Mouse (Mus musculus): ENCODE measurements at regions not wholly inside any gene's neighbourhood (a gene's known extent, or its start where the extent isn't known, plus 50 kb on each side); places are given as distances from the start of the nearest gene placed in this dataset.

- Histone ChIP-seq H3K4me3 (ENCODE audit: low read depth, low read length) (no peak overlapping the region), H3K27ac (replicated peaks; ENCODE audit: low read depth, low read length) (no peak overlapping the region), H3K4me1 (ENCODE audit: control insufficient read depth, insufficient read depth, low read length) (no peaks in the 10 kb centered on the region; the same call in none of the 2 replicates), H3K4me2 (ENCODE audit: low read depth, low read length) (no peak overlapping the region), H3K36me3 (replicated peaks; ENCODE audit: control insufficient read depth, insufficient read depth, low read depth, low read length) (no peaks in the 10 kb centered on the region), H3K9ac (replicated peaks; ENCODE audit: low read length) (no peak overlapping the region), H3K9me3 (replicated peaks; ENCODE audit: control insufficient read depth, low read length) (no peaks in the 10 kb centered on the region), H3K27me3 (ENCODE audit: control insufficient read depth, insufficient read depth, low read length) (0 out of 2 replicates have a peak, but pooled peaks cover 2% of the 10 kb centered on the region)
- DNase-seq (ENCODE audit: low spot score): peak; percentile 12
- 10% methylated on average over 26 of the region's 26 CpGs for WGBS
- no peak for ATAC-seq (replicated peaks; ENCODE audit: insufficient number of reproducible peaks, low FRiP score, low TSS enrichment, low read depth)
These were observed 76.0 kb upstream of the Fzd10 start for GRCm38 (mm10) chr5:128524377-128525280.

DNA sequence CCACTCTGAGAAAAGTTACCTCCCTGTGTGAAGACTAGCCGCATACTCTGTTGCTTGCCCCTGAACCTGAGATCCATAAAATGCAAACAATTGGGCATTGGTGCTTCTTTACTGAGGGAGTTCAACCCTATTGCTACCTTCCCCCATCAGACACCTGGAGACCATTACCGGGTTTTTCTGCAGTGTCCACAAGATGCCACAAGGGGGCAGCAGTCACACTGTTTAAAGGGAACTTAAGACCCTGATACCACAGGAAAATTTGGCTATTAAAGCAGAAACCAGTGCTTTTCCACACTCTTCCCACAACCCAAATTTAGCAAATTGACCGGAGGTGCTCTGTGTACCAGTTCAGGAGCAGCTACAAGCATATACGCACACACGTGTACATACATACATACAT is 78.0 kb upstream of the Fzd10 start:
- no peak overlapping the region for H3K27ac ChIP-seq (replicated peaks; ENCODE audit: low read depth, low read length)
- H3K27me3 ChIP-seq (ENCODE audit: control insufficient read depth, insufficient read depth, low read length): peaks cover 2% of the 10 kb centered on the region; the same call in 1 of the 2 replicates
- H3K4me1 ChIP-seq (ENCODE audit: control insufficient read depth, insufficient read depth, low read length): no peaks in the 10 kb centered on the region; the same call in none of the 2 replicates
- H3K4me2 ChIP-seq (ENCODE audit: low read depth, low read length): no peak overlapping the region
- H3K36me3 ChIP-seq (replicated peaks; ENCODE audit: control insufficient read depth, insufficient read depth, low read depth, low read length): no peaks in the 10 kb centered on the region
- H3K4me3 ChIP-seq (ENCODE audit: low read depth, low read length): no peak overlapping the region
- 36% methylated on average over 5 of the region's 5 CpGs for WGBS
- DNase-seq (ENCODE audit: low spot score): peak; percentile 93
- H3K9me3 ChIP-seq (replicated peaks; ENCODE audit: control insufficient read depth, low read length): no peaks in the 10 kb centered on the region
- H3K9ac ChIP-seq (replicated peaks; ENCODE audit: low read length): no peak overlapping the region
- no peak for ATAC-seq (replicated peaks; ENCODE audit: insufficient number of reproducible peaks, low FRiP score, low TSS enrichment, low read depth)

GRCm38 (mm10) chr5:128517336-128517735 is 83.3 kb upstream of the Fzd10 start:
- no peaks in the 10 kb centered on the region; the same call in 1 of the 2 replicates for H3K27me3 ChIP-seq (ENCODE audit: control insufficient read depth, insufficient read depth, low read length)
- no peaks in the 10 kb centered on the region for H3K4me1 ChIP-seq (ENCODE audit: control insufficient read depth, insufficient read depth, low read length)
- 57% methylated on average over 8 of the region's 8 CpGs for WGBS
- DNase-seq (ENCODE audit: low spot score) (no peak), ATAC-seq (replicated peaks; ENCODE audit: insufficient number of reproducible peaks, low FRiP score, low TSS enrichment, low read depth) (no peak)
- H3K4me3 ChIP-seq (ENCODE audit: low read depth, low read length): no peak overlapping the region
- no peak overlapping the region for H3K27ac ChIP-seq (replicated peaks; ENCODE audit: low read depth, low read length)
- no peaks in the 10 kb centered on the region for H3K36me3 ChIP-seq (replicated peaks; ENCODE audit: control insufficient read depth, insufficient read depth, low read depth, low read length)
- no peaks in the 10 kb centered on the region for H3K9me3 ChIP-seq (replicated peaks; ENCODE audit: control insufficient read depth, low read length)
- H3K4me2 ChIP-seq (ENCODE audit: low read depth, low read length): no peak overlapping the region
- no peak overlapping the region for H3K9ac ChIP-seq (replicated peaks; ENCODE audit: low read length)

DNA sequence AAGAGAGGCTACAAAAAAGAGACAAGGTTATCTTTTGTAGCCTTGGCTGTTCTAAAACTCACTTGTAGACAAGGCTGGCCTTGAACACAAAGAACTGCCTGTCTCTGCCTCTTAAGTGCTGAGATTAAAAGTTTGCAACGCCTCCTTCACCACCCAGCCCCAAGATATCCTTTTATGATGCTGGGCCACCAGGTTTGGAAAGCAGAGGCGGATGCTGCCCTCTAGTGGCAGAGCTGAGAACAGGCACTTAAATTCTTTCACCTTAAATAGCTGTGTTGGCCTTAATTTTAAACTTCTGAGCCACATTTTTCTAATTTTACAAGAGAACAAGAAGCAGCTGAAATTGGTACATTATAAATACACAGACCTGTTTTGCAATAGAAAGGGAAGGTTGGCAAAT is 82.5 kb upstream of the Tmem132d start:
- no peak overlapping the region for H3K9ac ChIP-seq (replicated peaks; ENCODE audit: low read length)
- DNase-seq (ENCODE audit: low spot score): peak; percentile 71
- no peaks in the 10 kb centered on the region for H3K36me3 ChIP-seq (replicated peaks; ENCODE audit: control insufficient read depth, insufficient read depth, low read depth, low read length)
- H3K4me1 ChIP-seq (ENCODE audit: control insufficient read depth, insufficient read depth, low read length): no peaks in the 10 kb centered on the region
- H3K9me3 ChIP-seq (replicated peaks; ENCODE audit: control insufficient read depth, low read length): no peaks in the 10 kb centered on the region
- no peaks in the 10 kb centered on the region; the same call in 1 of the 2 replicates for H3K27me3 ChIP-seq (ENCODE audit: control insufficient read depth, insufficient read depth, low read length)
- no peak overlapping the region for H3K4me2 ChIP-seq (ENCODE audit: low read depth, low read length)
- no peak overlapping the region for H3K4me3 ChIP-seq (ENCODE audit: low read depth, low read length)
- no peak overlapping the region for H3K27ac ChIP-seq (replicated peaks; ENCODE audit: low read depth, low read length)
- WGBS: 13% methylated on average over 2 of the region's 2 CpGs
- no peak for ATAC-seq (replicated peaks; ENCODE audit: insufficient number of reproducible peaks, low FRiP score, low TSS enrichment, low read depth)

DNA sequence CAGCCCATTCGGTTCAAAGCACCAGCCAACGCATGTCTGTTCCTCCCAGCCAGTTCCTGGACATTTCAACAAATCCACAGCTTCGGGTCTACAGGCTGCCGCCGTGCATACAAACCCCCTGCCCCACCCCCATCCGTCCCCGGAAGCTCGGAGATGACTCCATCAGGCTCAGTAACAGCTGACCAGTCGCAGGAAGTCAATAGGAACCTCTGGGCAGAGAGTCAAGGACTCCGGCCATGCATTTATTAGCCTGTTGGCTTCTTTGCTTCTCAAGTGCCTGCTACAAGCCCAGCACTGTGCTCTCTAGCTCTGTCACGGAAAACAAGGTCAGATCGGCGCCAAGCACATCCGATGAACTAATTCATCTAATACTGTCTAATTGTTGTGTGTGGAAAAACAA is 80.4 kb upstream of the Tmem132d start:
- 85% methylated on average over 14 of the region's 14 CpGs for WGBS
- DNase-seq (ENCODE audit: low spot score) (no peak), ATAC-seq (replicated peaks; ENCODE audit: insufficient number of reproducible peaks, low FRiP score, low TSS enrichment, low read depth) (no peak)

DNA sequence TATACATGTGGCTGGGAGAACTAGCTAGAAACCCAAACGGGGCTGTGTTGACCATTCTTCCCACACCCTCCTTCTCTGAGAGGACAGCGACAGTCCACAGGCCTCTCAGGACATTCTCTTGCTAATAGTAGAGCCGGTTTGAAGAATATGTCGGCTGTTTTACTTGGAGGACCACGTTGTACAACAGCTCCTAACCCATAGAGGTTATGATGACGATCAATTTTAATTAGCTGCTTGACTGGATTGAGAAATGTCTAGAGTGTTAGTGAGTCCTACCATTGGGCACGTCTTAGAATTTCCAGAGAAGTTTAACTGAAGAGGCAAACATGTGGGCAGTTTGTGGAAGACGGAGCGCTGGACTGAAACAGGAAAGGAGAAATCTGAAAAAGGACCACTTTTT is 79.7 kb upstream of the Tmem132d start:
- Histone ChIP-seq H3K4me1 (ENCODE audit: control insufficient read depth, insufficient read depth, low read length) (no peaks in the 10 kb centered on the region), H3K9ac (replicated peaks; ENCODE audit: low read length) (no peak overlapping the region), H3K9me3 (replicated peaks; ENCODE audit: control insufficient read depth, low read length) (no peaks in the 10 kb centered on the region), H3K4me2 (ENCODE audit: low read depth, low read length) (no peak overlapping the region), H3K36me3 (replicated peaks; ENCODE audit: control insufficient read depth, insufficient read depth, low read depth, low read length) (no peaks in the 10 kb centered on the region), H3K4me3 (ENCODE audit: low read depth, low read length) (no peak overlapping the region), H3K27ac (replicated peaks; ENCODE audit: low read depth, low read length) (no peak overlapping the region), H3K27me3 (ENCODE audit: control insufficient read depth, insufficient read depth, low read length) (no peaks in the 10 kb centered on the region)
- ATAC-seq (replicated peaks; ENCODE audit: insufficient number of reproducible peaks, low FRiP score, low TSS enrichment, low read depth) (no peak), DNase-seq (ENCODE audit: low spot score) (no peak)
- 89% methylated on average over 9 of the region's 9 CpGs for WGBS

More for the DNA sequence above, 80.4 kb upstream of the Tmem132d start:
- H3K9me3 ChIP-seq (replicated peaks; ENCODE audit: control insufficient read depth, low read length): no peaks in the 10 kb centered on the region
- H3K4me1 ChIP-seq (ENCODE audit: control insufficient read depth, insufficient read depth, low read length): no peaks in the 10 kb centered on the region
- H3K4me2 ChIP-seq (ENCODE audit: low read depth, low read length): no peak overlapping the region
- H3K27ac ChIP-seq (replicated peaks; ENCODE audit: low read depth, low read length): no peak overlapping the region
- no peaks in the 10 kb centered on the region; the same call in 1 of the 2 replicates for H3K27me3 ChIP-seq (ENCODE audit: control insufficient read depth, insufficient read depth, low read length)
- H3K9ac ChIP-seq (replicated peaks; ENCODE audit: low read length): no peak overlapping the region
- no peaks in the 10 kb centered on the region for H3K36me3 ChIP-seq (replicated peaks; ENCODE audit: control insufficient read depth, insufficient read depth, low read depth, low read length)
- no peak overlapping the region for H3K4me3 ChIP-seq (ENCODE audit: low read depth, low read length)

DNA sequence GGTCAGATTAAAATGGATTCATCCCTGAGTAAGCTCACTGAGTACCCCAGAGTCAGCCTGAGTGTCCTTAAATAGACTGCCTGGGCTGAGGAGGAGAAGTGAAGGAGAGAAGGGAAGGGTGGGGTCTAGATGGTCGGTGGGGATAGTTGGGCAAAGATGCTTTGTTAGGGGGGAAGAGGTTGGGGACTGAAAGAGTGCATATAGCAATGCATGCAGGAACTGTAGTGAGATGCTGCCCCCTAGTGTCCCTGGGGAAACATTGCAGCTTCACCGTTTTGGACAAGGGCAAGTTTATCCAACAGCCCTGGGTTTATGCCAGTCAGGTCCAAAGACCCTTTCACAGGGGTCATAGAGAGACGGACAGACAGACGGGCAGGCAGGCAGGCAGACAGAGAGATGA is 71.6 kb upstream of the Tmem132d start:
- no peak overlapping the region for H3K27ac ChIP-seq (replicated peaks; ENCODE audit: low read depth, low read length)
- no peak overlapping the region for H3K4me2 ChIP-seq (ENCODE audit: low read depth, low read length)
- no peaks in the 10 kb centered on the region for H3K9me3 ChIP-seq (replicated peaks; ENCODE audit: control insufficient read depth, low read length)
- no peak overlapping the region for H3K4me3 ChIP-seq (ENCODE audit: low read depth, low read length)
- ATAC-seq (replicated peaks; ENCODE audit: insufficient number of reproducible peaks, low FRiP score, low TSS enrichment, low read depth) (no peak), DNase-seq (ENCODE audit: low spot score) (peak; percentile 76)
- H3K9ac ChIP-seq (replicated peaks; ENCODE audit: low read length): no peak overlapping the region
- 3% methylated on average over 4 of the region's 4 CpGs for WGBS
- no peaks in the 10 kb centered on the region for H3K36me3 ChIP-seq (replicated peaks; ENCODE audit: control insufficient read depth, insufficient read depth, low read depth, low read length)
- no peaks in the 10 kb centered on the region for H3K27me3 ChIP-seq (ENCODE audit: control insufficient read depth, insufficient read depth, low read length)
- no peaks in the 10 kb centered on the region for H3K4me1 ChIP-seq (ENCODE audit: control insufficient read depth, insufficient read depth, low read length)

GRCm38 (mm10) chr5:128499488-128499887 is 66.6 kb upstream of the Tmem132d start:
- no peaks in the 10 kb centered on the region for H3K9me3 ChIP-seq (replicated peaks; ENCODE audit: control insufficient read depth, low read length)
- no peaks in the 10 kb centered on the region for H3K27me3 ChIP-seq (ENCODE audit: control insufficient read depth, insufficient read depth, low read length)
- H3K4me1 ChIP-seq (ENCODE audit: control insufficient read depth, insufficient read depth, low read length): no peaks in the 10 kb centered on the region
- H3K36me3 ChIP-seq (replicated peaks; ENCODE audit: control insufficient read depth, insufficient read depth, low read depth, low read length): no peaks in the 10 kb centered on the region
- H3K9ac ChIP-seq (replicated peaks; ENCODE audit: low read length): no peak overlapping the region
- H3K27ac ChIP-seq (replicated peaks; ENCODE audit: low read depth, low read length): no peak overlapping the region
- H3K4me3 ChIP-seq (ENCODE audit: low read depth, low read length): no peak overlapping the region
- ATAC-seq (replicated peaks; ENCODE audit: insufficient number of reproducible peaks, low FRiP score, low TSS enrichment, low read depth): no peak
- no peak overlapping the region for H3K4me2 ChIP-seq (ENCODE audit: low read depth, low read length)
- 51% methylated on average over 9 of the region's 9 CpGs for WGBS
- DNase-seq (ENCODE audit: low spot score): no peak

Data from embryonic facial prominence, embryonic 11.5 days (tissue).